ENCODE assay signal across 17 mouse cellular contexts in genomic region chr6:21692861-21693350, GRCm38 (mm10).
"Had no signal": no experiment of that assay in that cellular context is flagged by ENCODE, and none has a peak within 500 bp of the region (broad histone marks: within the 10 kb centered on the region; RNA-seq: fewer than 3 reads in every experiment).

No protein-coding gene starts in this region.

- ATAC-seq: lung, postnatal 0 days; midbrain, embryonic 13.5 days; midbrain, embryonic 15.5 days had no signal

- DNase-seq: lung, adult 2 months; lung, postnatal 14 days; lung, postnatal 36 days; right cerebral cortex, postnatal 14 days; thymus, adult 2 months; thymus, postnatal 25 days; thymus, postnatal 4 days had no signal

- H3K36me3 ChIP-seq: lung, embryonic 15.5 days; midbrain, embryonic 13.5 days; midbrain, embryonic 15.5 days; neural tube, embryonic 12.5 days; stomach, embryonic 15.5 days had no signal

- H3K9me3 ChIP-seq: lung, embryonic 15.5 days; midbrain, embryonic 13.5 days; midbrain, embryonic 15.5 days; neural tube, embryonic 12.5 days; stomach, embryonic 15.5 days had no signal

- H3K4me1 ChIP-seq: lung, embryonic 15.5 days; megakaryocyte, embryonic 14.5 days; midbrain, embryonic 13.5 days; midbrain, embryonic 15.5 days; neural tube, embryonic 12.5 days; stomach, embryonic 15.5 days had no signal

- H3K27ac ChIP-seq: lung, embryonic 15.5 days; macrophage; midbrain, embryonic 13.5 days; midbrain, embryonic 15.5 days; neural tube, embryonic 12.5 days; stomach, embryonic 15.5 days; stomach, postnatal 0 days had no signal

- H3K9ac ChIP-seq: lung, embryonic 15.5 days; midbrain, embryonic 13.5 days; midbrain, embryonic 15.5 days; neural tube, embryonic 12.5 days; stomach, embryonic 15.5 days had no signal

- H3K4me3 ChIP-seq: lung, embryonic 15.5 days; megakaryocyte, embryonic 14.5 days; midbrain, embryonic 13.5 days; midbrain, embryonic 15.5 days; neural tube, embryonic 12.5 days; stomach, embryonic 15.5 days had no signal

- H3K4me2 ChIP-seq: lung, embryonic 15.5 days; midbrain, embryonic 11.5 days; midbrain, embryonic 13.5 days; midbrain, embryonic 15.5 days; neural tube, embryonic 12.5 days; stomach, embryonic 15.5 days had no signal

- H3K27me3 ChIP-seq: lung, embryonic 15.5 days; megakaryocyte, embryonic 14.5 days; midbrain, embryonic 13.5 days; midbrain, embryonic 15.5 days; neural tube, embryonic 12.5 days; stomach, embryonic 15.5 days had no signal
